Mouse (Mus musculus): ENCODE data around the gene Sema6d. TPM values are rescaled to one million over a fixed set of nuclear protein-coding genes. Genes with fewer than 3 reads are reported as not detected.

Sema6d gene
- 0.02 TPM in 1 of 2 replicates, not detected in the other for polyA plus RNA-seq (2012)

DNA sequence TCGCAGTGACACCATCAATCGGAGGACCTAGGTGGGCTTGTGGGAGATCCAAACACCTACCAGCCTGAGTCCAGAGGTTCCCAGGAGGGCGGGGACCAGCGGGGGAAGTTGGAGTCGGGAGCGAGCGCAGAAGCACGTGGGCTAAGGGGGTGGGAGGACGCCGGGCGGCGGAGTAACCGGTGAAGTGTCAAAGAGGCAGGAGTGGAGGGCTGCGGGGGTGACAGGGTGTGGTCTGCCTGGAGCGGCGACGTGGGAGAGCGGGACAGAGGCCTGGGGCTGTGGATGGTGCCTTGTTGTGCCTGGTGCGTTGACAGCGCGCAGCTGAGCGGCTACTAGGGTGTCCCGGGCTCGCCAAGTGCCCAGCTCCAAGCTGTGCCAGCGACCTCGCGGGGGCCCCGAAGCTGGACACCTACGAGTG lies at the start of gene Sema6d:
Sema6d (plus strand) TSS at position 157 of the 418 bp plus-strand sequence.
- H3K9me3 ChIP-seq (ENCODE audit: control insufficient read depth, low read length), result no peaks in the 10 kb centered on the region
- H3K27me3 ChIP-seq (ENCODE audit: control insufficient read depth), result peaks cover 22% of the 10 kb centered on the region
- no peaks in the 10 kb centered on the region for H3K4me1 ChIP-seq (ENCODE audit: control insufficient read depth)
- TF ChIP-seq GATA1 (IDR thresholded peaks at IDR 0.05; ENCODE audit: low read length), result no peak
- TF ChIP-seq TAL1 (IDR thresholded peaks at IDR 0.05; ENCODE audit: low read length), result no peak
- no peak within 1 kb of the TSS for H3K4me3 ChIP-seq (replicated peaks)
- no peaks in the 10 kb centered on the region for H3K36me3 ChIP-seq (ENCODE audit: control insufficient read depth)

DNA sequence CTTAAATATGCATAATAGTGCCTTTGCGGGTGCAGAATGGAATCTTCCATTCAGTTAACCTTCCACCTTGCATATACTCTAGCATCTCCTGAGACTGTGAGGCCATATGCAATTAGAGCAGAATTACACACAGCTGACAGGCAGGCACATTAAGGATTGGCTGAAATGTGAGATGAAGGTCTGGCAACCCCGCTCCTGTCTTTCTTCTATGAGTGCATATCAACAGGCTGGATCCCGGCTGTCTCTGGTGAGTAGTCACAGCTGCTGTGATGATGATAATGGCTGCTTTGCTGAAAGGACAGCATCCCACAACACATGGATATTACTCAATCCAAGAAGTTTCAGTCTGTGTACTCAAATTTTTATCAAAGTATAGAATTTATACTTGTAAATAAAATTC lies 29.9 kb upstream of the Sema6d start:
- no peaks in the 10 kb centered on the region for H3K27me3 ChIP-seq (ENCODE audit: control insufficient read depth)
- H3K4me3 ChIP-seq (replicated peaks), result no peak overlapping the region

DNA sequence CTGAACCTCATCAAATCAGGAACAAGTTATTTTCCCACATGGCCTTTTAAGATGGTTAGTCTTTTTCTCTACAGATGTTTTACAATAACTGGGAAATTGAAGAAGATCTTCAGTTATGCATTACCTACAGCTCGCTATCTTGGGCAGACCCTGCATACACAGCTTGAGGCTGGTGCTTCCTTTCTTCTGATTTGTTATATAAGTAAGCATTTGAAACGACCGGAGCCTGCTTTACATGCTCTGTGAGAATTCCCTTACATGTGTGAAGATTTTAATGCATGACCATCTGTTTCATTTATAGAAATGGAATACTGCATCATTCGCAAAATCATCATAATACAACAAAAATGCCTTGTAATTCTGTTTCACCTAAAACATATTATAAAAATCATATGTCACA lies 21.4 kb upstream of the Sema6d start:
- Histone ChIP-seq H3K27me3 (ENCODE audit: control insufficient read depth) (no peaks in the 10 kb centered on the region), H3K4me3 (replicated peaks) (no peak overlapping the region), H3K9me3 (ENCODE audit: control insufficient read depth, low read length) (no peaks in the 10 kb centered on the region), H3K36me3 (ENCODE audit: control insufficient read depth) (no peaks in the 10 kb centered on the region), H3K4me1 (ENCODE audit: control insufficient read depth) (no peaks in the 10 kb centered on the region)
- no peak for TF ChIP-seq GATA1 (IDR thresholded peaks at IDR 0.05; ENCODE audit: low read length)
- TF ChIP-seq TAL1 (IDR thresholded peaks at IDR 0.05; ENCODE audit: low read length), result no peak

More for the DNA sequence above, 29.9 kb upstream of the Sema6d start:
- no peak for TF ChIP-seq GATA1 (IDR thresholded peaks at IDR 0.05; ENCODE audit: low read length)
- TF ChIP-seq TAL1 (IDR thresholded peaks at IDR 0.05; ENCODE audit: low read length), result no peak
- Histone ChIP-seq H3K4me1 (ENCODE audit: control insufficient read depth) (no peaks in the 10 kb centered on the region), H3K36me3 (ENCODE audit: control insufficient read depth) (no peaks in the 10 kb centered on the region), H3K9me3 (ENCODE audit: control insufficient read depth, low read length) (no peaks in the 10 kb centered on the region)

DNA sequence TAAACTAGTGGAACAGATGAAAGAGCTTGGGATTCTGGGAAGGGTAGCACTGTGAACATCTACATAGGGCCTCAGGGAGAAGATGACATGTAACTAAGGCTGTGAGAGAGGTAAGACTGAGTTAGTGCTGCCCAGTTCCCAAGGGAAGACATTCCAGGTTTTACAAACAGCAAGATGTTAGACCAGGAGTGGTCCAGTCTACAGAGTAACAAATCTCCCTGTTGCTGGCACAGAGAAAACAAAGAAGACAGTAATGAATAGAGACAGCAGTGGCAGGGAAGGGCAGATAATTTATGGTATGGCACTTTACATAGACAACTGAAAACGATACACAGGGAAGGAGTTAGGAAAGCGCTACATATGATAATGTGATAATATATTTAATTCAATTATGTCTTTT lies 19.1 kb upstream of the Sema6d start:
- TF ChIP-seq TAL1 (IDR thresholded peaks at IDR 0.05; ENCODE audit: low read length) (no peak), GATA1 (IDR thresholded peaks at IDR 0.05; ENCODE audit: low read length) (no peak)
- Histone ChIP-seq H3K4me1 (ENCODE audit: control insufficient read depth) (no peaks in the 10 kb centered on the region), H3K9me3 (ENCODE audit: control insufficient read depth, low read length) (no peaks in the 10 kb centered on the region), H3K27me3 (ENCODE audit: control insufficient read depth) (no peaks in the 10 kb centered on the region), H3K4me3 (replicated peaks) (no peak overlapping the region), H3K36me3 (ENCODE audit: control insufficient read depth) (no peaks in the 10 kb centered on the region)

DNA sequence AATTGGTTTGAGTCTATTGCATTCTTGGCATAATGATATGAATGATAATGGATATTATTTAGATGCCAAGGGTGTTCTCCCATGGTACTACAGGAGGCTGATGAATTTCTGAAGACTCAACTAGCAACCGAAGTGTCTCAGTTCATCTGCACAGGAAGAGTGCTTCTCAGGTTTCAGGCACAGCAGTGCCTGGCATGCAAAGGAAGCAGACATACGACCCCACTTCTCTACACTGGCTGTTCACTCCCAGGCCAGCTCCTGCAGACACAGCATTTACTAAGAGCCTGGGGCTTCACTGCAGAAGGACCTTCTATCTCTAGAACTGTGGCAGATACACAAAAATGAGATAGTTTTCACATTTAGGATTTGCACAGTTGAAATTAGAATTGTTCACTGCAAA lies 18.4 kb upstream of the Sema6d start:
- no peak overlapping the region for H3K4me3 ChIP-seq (replicated peaks)
- TF ChIP-seq GATA1 (IDR thresholded peaks at IDR 0.05; ENCODE audit: low read length) (no peak), TAL1 (IDR thresholded peaks at IDR 0.05; ENCODE audit: low read length) (no peak)
- H3K9me3 ChIP-seq (ENCODE audit: control insufficient read depth, low read length), result no peaks in the 10 kb centered on the region
- no peaks in the 10 kb centered on the region for H3K4me1 ChIP-seq (ENCODE audit: control insufficient read depth)
- H3K36me3 ChIP-seq (ENCODE audit: control insufficient read depth), result no peaks in the 10 kb centered on the region
- H3K27me3 ChIP-seq (ENCODE audit: control insufficient read depth), result no peaks in the 10 kb centered on the region

DNA sequence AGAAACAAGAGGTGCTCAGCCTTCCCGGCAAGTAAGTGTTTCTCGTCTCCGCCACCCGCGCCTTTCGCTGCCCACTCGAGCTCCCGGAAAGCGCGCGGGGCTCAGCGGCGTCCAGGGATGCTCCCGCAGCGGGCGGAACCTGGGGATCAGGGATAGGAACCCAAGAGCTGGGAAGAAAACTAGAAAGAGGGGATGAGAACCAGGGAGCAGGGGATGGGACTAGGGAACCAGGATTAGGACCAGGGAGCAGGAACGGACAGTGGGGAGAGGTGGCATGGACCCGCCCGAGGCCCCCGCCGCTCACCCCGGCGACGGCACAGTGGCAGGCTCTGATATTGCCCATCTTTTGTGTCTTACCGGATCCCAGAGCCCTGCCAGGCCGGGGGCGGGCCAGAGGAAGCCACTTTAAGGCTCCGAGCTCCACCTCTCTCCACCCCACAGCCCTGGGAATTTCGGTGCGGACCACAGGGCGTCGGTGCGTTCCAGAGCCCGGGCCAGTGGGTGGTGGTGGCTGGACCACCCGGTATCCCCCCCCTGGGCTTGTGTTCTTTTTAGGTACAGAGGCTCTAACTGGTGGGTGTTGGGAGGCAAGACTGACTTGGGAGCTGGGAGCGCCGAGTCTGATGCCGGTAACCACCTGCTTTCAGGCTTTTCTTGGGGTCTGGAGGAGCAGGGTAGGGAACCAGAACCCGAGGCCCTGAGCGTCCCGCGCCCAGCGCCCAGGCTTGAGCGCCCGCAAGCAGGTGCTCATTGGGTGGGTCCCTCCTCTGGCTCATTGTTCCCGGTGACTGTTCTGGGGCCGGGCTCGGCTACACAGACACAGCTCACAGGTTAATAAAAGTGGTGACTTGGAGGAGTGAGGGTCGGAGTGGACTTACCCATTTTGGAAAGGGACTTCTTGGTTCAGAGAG lies 717 bp downstream of the Sema6d start:
- no peaks in the 10 kb centered on the region for H3K36me3 ChIP-seq (ENCODE audit: control insufficient read depth)
- H3K4me1 ChIP-seq (ENCODE audit: control insufficient read depth), result no peaks in the 10 kb centered on the region
- no peak overlapping the region for H3K4me3 ChIP-seq (replicated peaks)
- TF ChIP-seq TAL1 (IDR thresholded peaks at IDR 0.05; ENCODE audit: low read length) (no peak), GATA1 (IDR thresholded peaks at IDR 0.05; ENCODE audit: low read length) (no peak)
- H3K27me3 ChIP-seq (ENCODE audit: control insufficient read depth), result peaks cover 22% of the 10 kb centered on the region
- H3K9me3 ChIP-seq (ENCODE audit: control insufficient read depth, low read length), result no peaks in the 10 kb centered on the region

DNA sequence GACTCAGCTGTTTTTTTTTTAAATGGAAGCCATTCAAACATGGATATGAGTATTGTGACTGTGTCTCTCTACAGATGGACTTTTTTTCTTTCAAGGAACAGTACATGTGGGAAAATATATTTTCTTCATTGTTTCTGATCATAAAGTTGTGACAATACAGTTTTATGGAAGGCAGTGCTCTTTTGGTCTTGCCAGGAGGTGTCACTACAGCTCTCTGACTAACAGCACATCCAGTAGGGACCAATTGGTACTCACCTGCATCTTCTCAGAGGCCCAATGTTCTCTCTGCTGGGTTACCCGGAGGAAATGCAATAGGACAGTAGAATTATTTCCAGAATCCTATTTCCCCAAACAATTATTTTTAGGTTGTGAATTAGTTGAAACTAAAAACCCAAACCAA lies 9.9 kb downstream of the Sema6d start:
- no peak overlapping the region for H3K4me3 ChIP-seq (replicated peaks)
- H3K36me3 ChIP-seq (ENCODE audit: control insufficient read depth), result no peaks in the 10 kb centered on the region
- no peaks in the 10 kb centered on the region for H3K4me1 ChIP-seq (ENCODE audit: control insufficient read depth)
- H3K27me3 ChIP-seq (ENCODE audit: control insufficient read depth), result no peaks in the 10 kb centered on the region
- TF ChIP-seq TAL1 (IDR thresholded peaks at IDR 0.05; ENCODE audit: low read length), result no peak
- no peak for TF ChIP-seq GATA1 (IDR thresholded peaks at IDR 0.05; ENCODE audit: low read length)
- H3K9me3 ChIP-seq (ENCODE audit: control insufficient read depth, low read length), result no peaks in the 10 kb centered on the region

DNA sequence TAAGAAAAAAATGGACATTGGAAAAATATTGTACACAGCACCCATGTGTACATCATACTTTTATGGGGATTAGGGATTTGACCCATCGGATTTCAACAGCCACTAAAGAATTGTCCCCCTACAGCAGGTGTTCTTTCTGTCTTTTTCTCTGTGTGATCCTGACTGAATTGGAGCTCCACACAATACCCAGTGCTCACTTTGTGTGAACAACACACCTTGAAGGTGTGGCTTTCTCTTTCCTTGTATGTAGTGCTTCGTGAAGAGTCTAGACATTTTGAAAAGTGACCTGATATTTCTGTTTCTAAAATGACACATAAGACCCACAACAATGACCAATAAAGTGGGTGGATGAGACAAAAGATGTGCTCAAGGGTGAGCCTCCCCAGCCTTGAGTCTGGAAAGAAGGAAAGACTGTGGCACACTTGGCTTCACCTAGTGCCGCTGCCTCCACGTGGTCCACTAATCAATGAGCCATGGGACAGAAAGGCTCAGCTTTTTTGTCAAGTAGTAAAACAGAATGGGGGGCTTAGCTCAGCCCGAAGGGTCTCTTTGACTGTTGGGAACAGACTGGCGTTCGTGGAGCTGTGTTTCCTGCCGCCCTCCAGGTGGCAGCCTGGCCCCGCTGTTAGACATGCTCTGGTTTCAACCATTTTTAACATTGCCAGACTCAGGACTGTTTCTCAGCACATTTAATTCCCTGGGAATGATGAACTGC lies 10.9 kb downstream of the Sema6d start:
- H3K27me3 ChIP-seq (ENCODE audit: control insufficient read depth), result no peaks in the 10 kb centered on the region
- no peak overlapping the region for H3K4me3 ChIP-seq (replicated peaks)
- TF ChIP-seq TAL1 (IDR thresholded peaks at IDR 0.05; ENCODE audit: low read length) (no peak), GATA1 (IDR thresholded peaks at IDR 0.05; ENCODE audit: low read length) (no peak)
- H3K4me1 ChIP-seq (ENCODE audit: control insufficient read depth), result no peaks in the 10 kb centered on the region
- H3K36me3 ChIP-seq (ENCODE audit: control insufficient read depth), result no peaks in the 10 kb centered on the region
- H3K9me3 ChIP-seq (ENCODE audit: control insufficient read depth, low read length), result no peaks in the 10 kb centered on the region

DNA sequence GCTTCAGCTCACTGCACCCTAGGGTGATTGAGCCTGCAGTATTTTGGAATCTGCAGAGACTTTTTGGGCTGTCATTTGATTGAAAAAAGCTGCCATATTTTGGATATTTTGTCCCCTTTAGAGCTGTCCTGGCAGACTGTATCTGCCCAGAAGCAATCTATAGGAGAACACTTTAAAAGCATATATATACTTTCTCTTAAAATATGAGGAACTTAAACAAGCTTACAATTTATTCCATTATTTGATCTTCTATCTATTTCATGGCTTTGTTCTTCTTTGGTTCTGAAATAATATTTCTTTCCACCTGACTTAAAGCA lies 11.4 kb downstream of the Sema6d start:
- no peaks in the 10 kb centered on the region for H3K4me1 ChIP-seq (ENCODE audit: control insufficient read depth)
- no peaks in the 10 kb centered on the region for H3K27me3 ChIP-seq (ENCODE audit: control insufficient read depth)
- no peaks in the 10 kb centered on the region for H3K9me3 ChIP-seq (ENCODE audit: control insufficient read depth, low read length)
- no peak for TF ChIP-seq TAL1 (IDR thresholded peaks at IDR 0.05; ENCODE audit: low read length)
- TF ChIP-seq GATA1 (IDR thresholded peaks at IDR 0.05; ENCODE audit: low read length), result no peak
- no peak overlapping the region for H3K4me3 ChIP-seq (replicated peaks)
- no peaks in the 10 kb centered on the region for H3K36me3 ChIP-seq (ENCODE audit: control insufficient read depth)

All from erythroblast, embryonic 14.5 days (primary cell).